Mouse (Mus musculus) heart, postnatal 0 days (tissue): ENCODE data around the gene Pde4dip. TPM values are rescaled to one million over a fixed set of nuclear protein-coding genes. Genes with fewer than 3 reads are reported as not detected.

Source experiments
- ATAC-seq: fragments of 200-750 bp; cut with Nextera tagmentation; 2 replicates; pipeline ENCODE4 v1.8.0; 2017; ENCODE audit warnings: low read depth, moderate number of reproducible peaks, moderate library complexity; ENCODE audit not compliant: insufficient read depth
- DNase-seq: peaks from one replicate; pipeline ENCODE4 v3.0.0-alpha.2; 2016; ENCODE audit warnings: low spot score
- H3K27ac ChIP-seq: fragments of 300-500 bp; sonication (generic); 2 replicates; pipeline ENCODE4 v1.5.1; 2014; ENCODE audit warnings: low read depth, mild to moderate bottlenecking
- H3K27me3 ChIP-seq: fragments of 300-500 bp; sonication (generic); 2 replicates; pipeline ENCODE4 v1.6.1; 2014; ENCODE audit warnings: low read length, mixed read lengths; ENCODE audit not compliant: control insufficient read depth, insufficient read depth
- H3K36me3 ChIP-seq: fragments of 300-500 bp; sonication (generic); replicated peaks from 2 replicates; pipeline ENCODE4 v1.6.1; 2014; ENCODE audit warnings: low read length, mixed read lengths; ENCODE audit not compliant: control insufficient read depth, insufficient read depth
- H3K4me1 ChIP-seq: fragments of 300-500 bp; sonication (generic); 2 replicates; pipeline ENCODE4 v1.6.1; 2014; ENCODE audit warnings: antibody characterized with exemption; ENCODE audit not compliant: control insufficient read depth, insufficient read depth
- H3K4me2 ChIP-seq: fragments of 300-500 bp; sonication (generic); 2 replicates; pipeline ENCODE4 v1.6.1; 2014; ENCODE audit warnings: low read depth, mild to moderate bottlenecking, low read length, moderate library complexity
- H3K4me3 ChIP-seq: fragments of 300-500 bp; sonication (generic); 2 replicates; pipeline ENCODE4 v1.5.1; 2014; ENCODE audit warnings: low read depth, low read length
- H3K9ac ChIP-seq: fragments of 300-500 bp; sonication (generic); replicated peaks from 2 replicates; pipeline ENCODE4 v1.6.1; 2014; ENCODE audit warnings: low read depth, low read length, mixed read lengths
- H3K9me3 ChIP-seq: fragments of 300-500 bp; sonication (generic); replicated peaks from 2 replicates; pipeline ENCODE4 v1.6.1; 2016; ENCODE audit warnings: low read length; ENCODE audit not compliant: control insufficient read depth
- CTCF ChIP-seq: IDR thresholded peaks from 2 replicates; pipeline ENCODE4 v1.5.1; 2016; ENCODE audit warnings: antibody characterized with exemption, control low read depth, low read depth
- EP300 ChIP-seq: IDR thresholded peaks from 2 replicates; pipeline ENCODE4 v1.6.1; 2016; ENCODE audit warnings: antibody characterized with exemption, low read depth
- WGBS: fragments of 180-500 bp; shearing (Covaris S2); extraction: QIAGEN DNeasy Blood & Tissue Kit; methylation state at CpG from one replicate; pipeline ENCODE4 v1.1.7; 2014; 5-methylcytosine and 5-hydroxymethylcytosine counted together
- polyA plus RNA-seq: library from polyadenylated mRNA; unstranded; fragments of >200 nt; fragmentation: Nextera tagmentation; extraction: Ambion mirVana; gene quantifications from 2 replicates; pipeline ENCODE4 v1.2.1, GENCODE M21; 2015
- total RNA-seq: library from RNA; depleted of rRNA; stranded (reverse); fragments of >200 nt; gene quantifications from 2 replicates; pipeline ENCODE4 v1.2.3, GENCODE M21; 2014; ENCODE audit warnings: low replicate concordance

Gene Pde4dip
- total and polyA plus RNA-seq, 2 experiments from 2014 or later, result 126 to 498 TPM

DNA sequence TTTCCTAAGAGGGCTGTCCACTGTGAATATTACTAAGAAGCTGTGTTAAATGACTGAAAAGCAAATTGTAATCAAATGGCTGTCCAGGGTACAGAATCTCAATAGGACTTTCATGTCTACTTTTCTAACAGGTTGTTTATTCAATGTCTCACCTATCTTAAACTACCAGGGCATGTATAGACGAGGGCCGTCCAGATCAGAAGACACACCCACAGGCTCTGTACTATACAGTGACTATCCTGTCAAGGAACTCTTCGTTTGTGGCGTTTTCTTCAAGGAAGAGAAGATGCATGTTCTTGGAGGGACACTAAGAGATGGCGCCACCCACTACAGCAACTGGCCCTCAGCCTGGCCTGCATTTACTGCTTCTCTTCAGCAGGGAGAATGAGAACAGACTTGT is 152.9 kb downstream of the Pde4dip start:
- no peak overlapping the region for H3K4me2 ChIP-seq
- peaks cover 61% of the 10 kb centered on the region for H3K36me3 ChIP-seq
- H3K27me3 ChIP-seq, result no peaks in the 10 kb centered on the region
- H3K9me3 ChIP-seq, result no peaks in the 10 kb centered on the region
- H3K9ac ChIP-seq, result no peak overlapping the region
- no peak for ATAC-seq
- DNase-seq, result no peak
- no peaks in the 10 kb centered on the region for H3K4me1 ChIP-seq
- 85% methylated on average over 5 of the region's 5 CpGs for WGBS
- no peak overlapping the region for H3K4me3 ChIP-seq
- H3K27ac ChIP-seq, result no peak overlapping the region
- TF ChIP-seq EP300, result no peak
- TF ChIP-seq CTCF, result no peak

DNA sequence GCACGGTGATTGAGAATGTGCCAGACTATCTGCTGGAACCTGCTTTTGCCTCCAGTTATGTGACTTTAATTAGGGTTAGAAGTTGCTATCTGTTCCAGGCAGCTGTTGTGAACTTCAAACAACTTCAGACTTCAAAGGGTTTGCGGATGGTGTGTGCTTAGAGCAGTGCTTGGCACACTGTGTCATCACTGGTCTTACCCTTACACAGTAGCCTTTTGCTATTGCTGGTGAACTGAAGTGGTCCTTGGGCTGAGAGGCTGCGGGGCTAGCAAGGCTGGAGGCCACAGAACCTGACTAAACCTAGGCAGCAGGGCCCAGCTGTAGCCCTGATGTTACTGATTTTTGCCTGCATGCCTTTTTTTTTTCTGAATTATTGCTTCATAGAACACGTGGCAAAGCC is 154.2 kb downstream of the Pde4dip start:
- no peak for ATAC-seq
- no peaks in the 10 kb centered on the region for H3K9me3 ChIP-seq
- H3K4me1 ChIP-seq, result no peaks in the 10 kb centered on the region
- H3K36me3 ChIP-seq, result peaks cover 60% of the 10 kb centered on the region
- no peaks in the 10 kb centered on the region for H3K27me3 ChIP-seq
- DNase-seq, result no peak
- no peak for TF ChIP-seq CTCF
- no peak for TF ChIP-seq EP300
- H3K27ac ChIP-seq, result no peak overlapping the region
- 59% methylated on average over 4 of the region's 4 CpGs for WGBS
- no peak overlapping the region for H3K4me3 ChIP-seq
- H3K4me2 ChIP-seq, result no peak overlapping the region
- no peak overlapping the region for H3K9ac ChIP-seq

DNA sequence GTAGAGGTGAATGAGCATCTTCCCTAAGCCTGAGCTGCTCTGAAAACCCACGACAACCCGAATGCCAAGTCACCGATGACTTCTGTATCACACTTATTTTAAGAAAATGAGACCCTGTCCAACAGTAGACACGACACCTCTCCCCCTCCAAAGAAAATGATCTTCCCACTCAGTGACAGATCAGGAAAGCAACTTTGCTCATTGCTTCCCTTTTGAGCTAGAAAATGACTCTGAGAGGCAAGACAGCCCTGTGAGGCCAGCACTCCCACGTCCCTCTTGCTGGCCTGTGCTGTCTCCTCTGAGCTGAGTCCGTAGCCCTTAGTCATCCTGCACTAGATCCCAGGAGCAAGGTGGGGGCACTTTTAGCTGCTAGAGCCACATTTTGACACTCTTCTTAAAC is 155.9 kb downstream of the Pde4dip start:
- Histone ChIP-seq H3K36me3 (peaks cover 56% of the 10 kb centered on the region), H3K9ac (no peak overlapping the region), H3K27ac (no peak overlapping the region), H3K9me3 (no peaks in the 10 kb centered on the region), H3K4me3 (no peak overlapping the region), H3K4me2 (no peak overlapping the region), H3K4me1 (no peaks in the 10 kb centered on the region), H3K27me3 (no peaks in the 10 kb centered on the region)
- no peak for ATAC-seq
- DNase-seq, result no peak
- TF ChIP-seq EP300 (no peak), CTCF (no peak)
- 84% methylated on average over 6 of the region's 6 CpGs for WGBS

GRCm38 (mm10) chr3:97730624-97731023 is 157.9 kb downstream of the Pde4dip start:
- Histone ChIP-seq H3K27ac (no peak overlapping the region), H3K36me3 (peaks cover 39% of the 10 kb centered on the region), H3K27me3 (no peaks in the 10 kb centered on the region), H3K9ac (no peak overlapping the region), H3K9me3 (no peaks in the 10 kb centered on the region), H3K4me1 (no peaks in the 10 kb centered on the region), H3K4me3 (no peak overlapping the region), H3K4me2 (no peak overlapping the region)
- WGBS, result 79% methylated on average over 7 of the region's 7 CpGs
- DNase-seq, result no peak
- ATAC-seq, result no peak
- TF ChIP-seq CTCF, result no peak

DNA sequence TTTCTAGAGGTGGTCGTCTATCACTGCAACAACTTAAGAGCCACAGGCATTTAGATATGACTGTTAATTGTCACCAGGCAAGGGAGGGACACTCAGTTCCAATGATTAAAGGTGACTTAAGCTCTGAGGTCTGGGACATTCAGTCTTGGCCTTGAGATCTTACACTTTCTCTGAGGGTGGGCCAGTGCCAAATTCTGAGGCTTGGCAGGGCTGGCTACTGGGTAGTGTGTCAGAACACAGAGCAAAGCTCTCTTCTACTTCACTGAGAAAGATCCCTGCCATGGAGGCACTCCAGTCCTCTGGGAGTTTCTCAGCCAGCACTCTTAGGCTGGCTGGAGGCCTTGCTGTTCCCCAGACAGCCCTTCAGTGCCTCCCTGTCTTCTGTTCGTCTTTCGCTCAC is 158.4 kb downstream of the Pde4dip start:
- no peak for TF ChIP-seq EP300
- TF ChIP-seq CTCF, result no peak
- ATAC-seq (no peak), DNase-seq (no peak)
- Histone ChIP-seq H3K27me3 (no peaks in the 10 kb centered on the region), H3K4me2 (no peak overlapping the region), H3K4me1 (no peaks in the 10 kb centered on the region), H3K4me3 (no peak overlapping the region), H3K27ac (no peak overlapping the region), H3K9ac (no peak overlapping the region), H3K9me3 (no peaks in the 10 kb centered on the region), H3K36me3 (peaks cover 36% of the 10 kb centered on the region)
- 72% methylated on average over 3 of the region's 3 CpGs for WGBS

DNA sequence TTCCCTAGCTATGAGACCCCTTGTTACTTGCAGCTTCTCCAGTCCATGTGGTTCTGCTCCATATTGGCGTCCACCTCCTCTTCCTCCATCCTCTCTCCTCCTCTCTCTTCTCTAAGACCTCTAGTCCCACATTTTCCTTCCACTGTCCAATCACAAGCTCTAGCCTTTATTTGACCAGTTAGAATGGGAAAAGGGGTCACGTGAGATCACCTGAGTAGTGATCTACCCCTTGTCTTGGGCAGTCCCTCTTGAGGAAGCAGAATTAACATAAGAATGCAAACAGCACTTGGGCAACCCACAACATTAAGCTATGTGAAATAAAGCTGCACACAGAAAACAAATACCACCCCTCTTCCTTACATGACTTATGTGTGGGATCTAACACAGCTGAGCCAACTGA is 160.7 kb downstream of the Pde4dip start:
- no peak overlapping the region for H3K4me2 ChIP-seq
- H3K27me3 ChIP-seq, result no peaks in the 10 kb centered on the region
- DNase-seq (no peak), ATAC-seq (no peak)
- H3K9me3 ChIP-seq, result no peaks in the 10 kb centered on the region
- no peak overlapping the region for H3K9ac ChIP-seq
- H3K4me1 ChIP-seq, result no peaks in the 10 kb centered on the region
- H3K27ac ChIP-seq, result no peak overlapping the region
- H3K4me3 ChIP-seq, result no peak overlapping the region
- H3K36me3 ChIP-seq, result peaks cover 40% of the 10 kb centered on the region
- 92% methylated on average over 2 of the region's 2 CpGs for WGBS
- TF ChIP-seq EP300, result no peak
- no peak for TF ChIP-seq CTCF
